In genomic region chr3:87766284-87766667, GRCm38 (mm10) we compare ENCODE assay signal across 12 mouse cellular contexts. TPM values are rescaled to one million over a fixed set of nuclear protein-coding genes. Genes with fewer than 3 reads are reported as not detected.
DNase-seq lines count a peak whose midpoint lies in the region; ATAC-seq lines count a peak whose summit lies in the region.
"Had no signal": no experiment of that assay in that cellular context is flagged by ENCODE, and none has a peak within 500 bp of the region (broad histone marks: within the 10 kb centered on the region; RNA-seq: fewer than 3 reads in every experiment).

No protein-coding gene starts in this region.

- H3K36me3 ChIP-seq in hindbrain, embryonic 10.5 days, result no peaks in the 10 kb centered on the region
- H3K36me3 ChIP-seq in hindbrain, embryonic 16.5 days (ENCODE audit: control insufficient read depth, insufficient read depth, low read length), result no peaks in the 10 kb centered on the region
- H3K36me3 ChIP-seq in megakaryocyte, embryonic 14.5 days (replicated peaks; ENCODE audit: low read length), result peaks cover 47% of the 10 kb centered on the region
- H3K36me3 ChIP-seq in limb, embryonic 11.5 days (ENCODE audit: control insufficient read depth, insufficient read depth, low read length), result no peaks in the 10 kb centered on the region
- no peaks in the 10 kb centered on the region for H3K36me3 ChIP-seq in stomach, embryonic 16.5 days (ENCODE audit: control insufficient read depth, insufficient read depth, low read length)
- no peaks in the 10 kb centered on the region for H3K36me3 ChIP-seq in midbrain, embryonic 15.5 days (replicated peaks)

- no peak overlapping the region for H3K9ac ChIP-seq in hindbrain, embryonic 16.5 days (ENCODE audit: low read depth, low read length)
- H3K9ac ChIP-seq in limb, embryonic 11.5 days (ENCODE audit: low read length), result no peak overlapping the region
- peak overlapping the region; percentile 48; the same call in 1 of the 2 replicates for H3K9ac ChIP-seq in stomach, embryonic 16.5 days (ENCODE audit: low read length)
- no peak overlapping the region for H3K9ac ChIP-seq in midbrain, embryonic 15.5 days

- H3K9me3 ChIP-seq in hindbrain, embryonic 10.5 days, result no peaks in the 10 kb centered on the region
- H3K9me3 ChIP-seq in hindbrain, embryonic 16.5 days (ENCODE audit: control insufficient read depth, low read length), result no peaks in the 10 kb centered on the region
- H3K9me3 ChIP-seq in megakaryocyte, embryonic 14.5 days, result no peaks in the 10 kb centered on the region
- H3K9me3 ChIP-seq in limb, embryonic 11.5 days (ENCODE audit: control insufficient read depth, low read length), result no peaks in the 10 kb centered on the region
- no peaks in the 10 kb centered on the region for H3K9me3 ChIP-seq in stomach, embryonic 16.5 days (replicated peaks; ENCODE audit: control insufficient read depth, low read length)
- no peaks in the 10 kb centered on the region for H3K9me3 ChIP-seq in midbrain, embryonic 15.5 days

- peak overlapping the region; percentile 62; the same call in 1 of the 2 replicates for H3K27ac ChIP-seq in hindbrain, embryonic 10.5 days
- H3K27ac ChIP-seq in hindbrain, embryonic 16.5 days (ENCODE audit: low read depth, low read length), result no peak overlapping the region
- 0 out of 2 replicates have a peak overlapping the region, but pooled peaks have one; percentile 84 for H3K27ac ChIP-seq in limb, embryonic 11.5 days (replicated peaks; ENCODE audit: low read depth, low read length)
- peak overlapping the region; percentile 94 for H3K27ac ChIP-seq in stomach, embryonic 16.5 days (ENCODE audit: low read length)
- no peak overlapping the region for H3K27ac ChIP-seq in midbrain, embryonic 15.5 days

- H3K4me3 ChIP-seq in hindbrain, embryonic 10.5 days, result no peak overlapping the region
- H3K4me3 ChIP-seq in hindbrain, embryonic 16.5 days (ENCODE audit: low read length), result no peak overlapping the region
- peak overlapping the region; percentile 92 for H3K4me3 ChIP-seq in megakaryocyte, embryonic 14.5 days (replicated peaks)
- no peak overlapping the region for H3K4me3 ChIP-seq in limb, embryonic 11.5 days (ENCODE audit: low read depth, low read length)
- no peak overlapping the region for H3K4me3 ChIP-seq in stomach, embryonic 16.5 days (replicated peaks; ENCODE audit: low read length)
- no peak overlapping the region for H3K4me3 ChIP-seq in midbrain, embryonic 15.5 days

- no peak overlapping the region for H3K4me2 ChIP-seq in hindbrain, embryonic 16.5 days (ENCODE audit: low read length)
- no peak overlapping the region for H3K4me2 ChIP-seq in limb, embryonic 11.5 days (ENCODE audit: low read depth, severe bottlenecking)
- H3K4me2 ChIP-seq in stomach, embryonic 16.5 days (ENCODE audit: low read depth, low read length), result peak overlapping the region; percentile 45
- H3K4me2 ChIP-seq in midbrain, embryonic 15.5 days, result no peak overlapping the region

- WGBS in hindbrain, embryonic 10.5 days, result 71% methylated on average over 3 of the region's 3 CpGs
- 80% methylated on average over 3 of the region's 3 CpGs for WGBS in hindbrain, embryonic 16.5 days
- WGBS in limb, embryonic 11.5 days, result 76% methylated on average over 3 of the region's 3 CpGs
- WGBS in stomach, embryonic 16.5 days, result 82% methylated on average over 3 of the region's 3 CpGs
- WGBS in midbrain, embryonic 15.5 days, result 78% methylated on average over 3 of the region's 3 CpGs

- H3K27me3 ChIP-seq in hindbrain, embryonic 10.5 days (ENCODE audit: insufficient read depth, poor library complexity, severe bottlenecking), result peaks cover 78% of the 10 kb centered on the region
- H3K27me3 ChIP-seq in hindbrain, embryonic 16.5 days (replicated peaks; ENCODE audit: control insufficient read depth, insufficient read depth, low read length), result peaks cover 7% of the 10 kb centered on the region
- peaks cover 2% of the 10 kb centered on the region for H3K27me3 ChIP-seq in megakaryocyte, embryonic 14.5 days (replicated peaks)
- no peaks in the 10 kb centered on the region for H3K27me3 ChIP-seq in limb, embryonic 11.5 days (ENCODE audit: control insufficient read depth, insufficient read depth, low read length)
- no peaks in the 10 kb centered on the region for H3K27me3 ChIP-seq in stomach, embryonic 16.5 days (ENCODE audit: control insufficient read depth, insufficient read depth, low read length)
- peaks cover 29% of the 10 kb centered on the region for H3K27me3 ChIP-seq in midbrain, embryonic 15.5 days (replicated peaks)

- peaks cover 66% of the 10 kb centered on the region for H3K4me1 ChIP-seq in hindbrain, embryonic 10.5 days (replicated peaks)
- peaks cover 9% of the 10 kb centered on the region for H3K4me1 ChIP-seq in hindbrain, embryonic 16.5 days (ENCODE audit: control insufficient read depth, insufficient read depth, low read depth, low read length)
- peaks cover 89% of the 10 kb centered on the region for H3K4me1 ChIP-seq in megakaryocyte, embryonic 14.5 days
- H3K4me1 ChIP-seq in limb, embryonic 11.5 days (ENCODE audit: control insufficient read depth, insufficient read depth, low read length), result peaks cover 61% of the 10 kb centered on the region
- H3K4me1 ChIP-seq in stomach, embryonic 16.5 days (ENCODE audit: control insufficient read depth, insufficient read depth, low read length), result peaks cover 43% of the 10 kb centered on the region
- peaks cover 4% of the 10 kb centered on the region; the same call in 1 of the 2 replicates for H3K4me1 ChIP-seq in midbrain, embryonic 15.5 days

- ATAC-seq in hindbrain, embryonic 16.5 days, result no peak
- ATAC-seq in megakaryocyte, adult 5-6 weeks (ENCODE audit: poor library complexity, severe bottlenecking), result no peak
- ATAC-seq in limb, embryonic 11.5 days (ENCODE audit: insufficient number of reproducible peaks, low FRiP score, low TSS enrichment, low read depth), result no peak
- no peak for ATAC-seq in stomach, embryonic 16.5 days (ENCODE audit: insufficient read depth, low FRiP score)
- no peak for ATAC-seq in midbrain, embryonic 15.5 days (replicated peaks)

- no peak for DNase-seq in hindbrain, embryonic 10.5 days (ENCODE audit: low spot score)
- no peak for DNase-seq in limb, embryonic 11.5 days (ENCODE audit: low spot score)
- DNase-seq in frontal cortex, adult 2 months (ENCODE audit: extremely low spot score in 1 of 2, low spot score in 1 of 2), result no peak
- DNase-seq: cerebellum, postnatal 10 days; gastrocnemius, postnatal 14 days; kidney, postnatal 25 days had no signal

RNA-seq across cellular contexts. Expression of gene Lrrc71, which starts 17.9 kb away (rescaled TPM):
- polyA plus RNA-seq in hindbrain, embryonic 10.5 days (2016; fragmentation: Nextera tagmentation; extraction: Ambion mirVana), result 0.49 and 1.2 TPM in 2 replicates
- 0.67 and 0.80 TPM in 2 replicates for polyA plus RNA-seq in hindbrain, embryonic 16.5 days (2015; fragmentation: Nextera tagmentation; extraction: Ambion mirVana)
- polyA plus RNA-seq in megakaryocyte, embryonic 14.5 days (2012; ENCODE audit: insufficient read depth, low replicate concordance), result 7.0 and 16.6 TPM in 2 replicates
- not detected in 2 replicates for total RNA-seq in megakaryocyte, adult 5-6 weeks (2015)
- total RNA-seq in megakaryocyte, adult 5-6 weeks (2017), result 0.04 TPM in 1 of 2 replicates, not detected in the other
- 0.26 and 0.43 TPM in 2 replicates for polyA plus RNA-seq in limb, embryonic 11.5 days (2014; fragmentation: Nextera tagmentation; extraction: Ambion mirVana)
- 0.63 and 1.0 TPM in 2 replicates for polyA plus RNA-seq in stomach, embryonic 16.5 days (2015; fragmentation: Nextera tagmentation; extraction: Ambion mirVana)
- polyA plus RNA-seq in midbrain, embryonic 15.5 days (2015; fragmentation: Nextera tagmentation; extraction: Ambion mirVana), result 0.84 and 0.89 TPM in 2 replicates
- 0.19 and 0.40 TPM in 2 replicates for polyA plus RNA-seq in frontal cortex, adult 2 months (2012; rRNA removed)

RNA-seq across cellular contexts. Expression of gene Ntrk1, which starts 28.7 kb away (rescaled TPM):
- 9.0 and 23.4 TPM in 2 replicates for polyA plus RNA-seq in hindbrain, embryonic 10.5 days (2016; fragmentation: Nextera tagmentation; extraction: Ambion mirVana)
- polyA plus RNA-seq in hindbrain, embryonic 16.5 days (2015; fragmentation: Nextera tagmentation; extraction: Ambion mirVana), result 6.6 and 7.3 TPM in 2 replicates
- polyA plus RNA-seq in megakaryocyte, embryonic 14.5 days (2012; ENCODE audit: insufficient read depth, low replicate concordance), result not detected in 2 replicates
- total RNA-seq in megakaryocyte, adult 5-6 weeks (2015), result not detected in 2 replicates
- total RNA-seq in megakaryocyte, adult 5-6 weeks (2017), result not detected in 2 replicates
- 0.21 and 0.44 TPM in 2 replicates for polyA plus RNA-seq in limb, embryonic 11.5 days (2014; fragmentation: Nextera tagmentation; extraction: Ambion mirVana)
- polyA plus RNA-seq in stomach, embryonic 16.5 days (2015; fragmentation: Nextera tagmentation; extraction: Ambion mirVana), result 1.4 and 2.0 TPM in 2 replicates
- polyA plus RNA-seq in midbrain, embryonic 15.5 days (2015; fragmentation: Nextera tagmentation; extraction: Ambion mirVana), result 1.0 and 1.6 TPM in 2 replicates
- polyA plus RNA-seq in frontal cortex, adult 2 months (2012; rRNA removed), result 0.08 and 0.19 TPM in 2 replicates
- total RNA-seq: gastrocnemius, postnatal 14 days; neutrophil, adult 5-6 weeks had no signal

RNA-seq across cellular contexts. Expression of gene Insrr, which starts 30.5 kb away (rescaled TPM):
- polyA plus RNA-seq in hindbrain, embryonic 10.5 days (2016; fragmentation: Nextera tagmentation; extraction: Ambion mirVana), result 0.48 and 0.72 TPM in 2 replicates
- polyA plus RNA-seq in hindbrain, embryonic 16.5 days (2015; fragmentation: Nextera tagmentation; extraction: Ambion mirVana), result 0.49 and 0.85 TPM in 2 replicates
- not detected in 2 replicates for polyA plus RNA-seq in megakaryocyte, embryonic 14.5 days (2012; ENCODE audit: insufficient read depth, low replicate concordance)
- not detected in 2 replicates for total RNA-seq in megakaryocyte, adult 5-6 weeks (2015)
- total RNA-seq in megakaryocyte, adult 5-6 weeks (2017), result not detected in 2 replicates
- 0.12 and 0.26 TPM in 2 replicates for polyA plus RNA-seq in limb, embryonic 11.5 days (2014; fragmentation: Nextera tagmentation; extraction: Ambion mirVana)
- 0.41 and 0.50 TPM in 2 replicates for polyA plus RNA-seq in stomach, embryonic 16.5 days (2015; fragmentation: Nextera tagmentation; extraction: Ambion mirVana)
- 0.66 and 0.69 TPM in 2 replicates for polyA plus RNA-seq in midbrain, embryonic 15.5 days (2015; fragmentation: Nextera tagmentation; extraction: Ambion mirVana)
- polyA plus RNA-seq in frontal cortex, adult 2 months (2012; rRNA removed), result 0.38 and 0.46 TPM in 2 replicates
- total RNA-seq: neutrophil, adult 5-6 weeks had no signal

RNA-seq across cellular contexts. Expression of gene Pear1, which starts 57.8 kb away (rescaled TPM):
- polyA plus RNA-seq in hindbrain, embryonic 10.5 days (2016; fragmentation: Nextera tagmentation; extraction: Ambion mirVana), result 19.6 and 19.9 TPM in 2 replicates
- polyA plus RNA-seq in hindbrain, embryonic 16.5 days (2015; fragmentation: Nextera tagmentation; extraction: Ambion mirVana), result 8.4 and 10.6 TPM in 2 replicates
- 164 and 715 TPM in 2 replicates for polyA plus RNA-seq in megakaryocyte, embryonic 14.5 days (2012; ENCODE audit: insufficient read depth, low replicate concordance)
- 1.9 and 4.8 TPM in 2 replicates for total RNA-seq in megakaryocyte, adult 5-6 weeks (2015)
- total RNA-seq in megakaryocyte, adult 5-6 weeks (2017), result 0.77 and 2.6 TPM in 2 replicates
- 9.4 and 11.3 TPM in 2 replicates for polyA plus RNA-seq in limb, embryonic 11.5 days (2014; fragmentation: Nextera tagmentation; extraction: Ambion mirVana)
- polyA plus RNA-seq in stomach, embryonic 16.5 days (2015; fragmentation: Nextera tagmentation; extraction: Ambion mirVana), result 22.6 and 25.5 TPM in 2 replicates
- polyA plus RNA-seq in midbrain, embryonic 15.5 days (2015; fragmentation: Nextera tagmentation; extraction: Ambion mirVana), result 8.6 and 9.8 TPM in 2 replicates
- 9.9 and 10.2 TPM in 2 replicates for polyA plus RNA-seq in frontal cortex, adult 2 months (2012; rRNA removed)

Comparison
In these comparisons a context has a peak if more than half of its experiments do, and no peak if none do; other contexts are left out.
1. H3K27ac ChIP-seq: peak in hindbrain, embryonic 10.5 days (single experiment), limb, embryonic 11.5 days (single experiment) and stomach, embryonic 16.5 days (single experiment); none in hindbrain, embryonic 16.5 days (single experiment) and midbrain, embryonic 15.5 days (single experiment).